Mouse (Mus musculus): ENCODE measurements around the gene Nr2e1.

The Nr2e1 gene

DNA sequence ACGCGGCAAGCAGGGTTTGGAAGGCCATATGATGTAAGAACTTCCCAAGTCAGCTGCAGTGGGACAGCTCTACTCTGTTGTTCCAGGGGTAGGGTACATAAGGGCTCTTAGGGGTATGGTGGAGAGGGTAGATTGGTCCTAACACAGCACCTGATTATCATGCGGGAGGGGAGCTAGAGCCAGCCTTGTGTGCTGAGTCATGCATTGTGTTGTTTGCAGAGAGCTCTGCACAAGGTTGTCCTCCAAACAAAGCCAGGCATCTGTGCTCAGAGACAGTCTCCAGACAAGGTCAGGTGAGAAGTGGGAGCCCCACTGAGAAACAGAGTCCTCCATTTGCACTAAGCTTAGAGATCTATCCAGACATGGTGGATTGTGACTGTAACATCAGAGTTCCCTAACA lies 36.9 kb downstream of the Nr2e1 start:
- DNase-seq (ENCODE audit: low spot score in 2 of 2) = no peak

- DNase-seq (ENCODE audit: low spot score in 2 of 2) = no peak
Observed at GRCm38 (mm10) chr10:42545707-42546503, 37.5 kb downstream of the Nr2e1 start.

- no peak for DNase-seq (ENCODE audit: low spot score in 2 of 2)
Observed at GRCm38 (mm10) chr10:42537571-42538316, 45.7 kb downstream of the Nr2e1 start.

DNA sequence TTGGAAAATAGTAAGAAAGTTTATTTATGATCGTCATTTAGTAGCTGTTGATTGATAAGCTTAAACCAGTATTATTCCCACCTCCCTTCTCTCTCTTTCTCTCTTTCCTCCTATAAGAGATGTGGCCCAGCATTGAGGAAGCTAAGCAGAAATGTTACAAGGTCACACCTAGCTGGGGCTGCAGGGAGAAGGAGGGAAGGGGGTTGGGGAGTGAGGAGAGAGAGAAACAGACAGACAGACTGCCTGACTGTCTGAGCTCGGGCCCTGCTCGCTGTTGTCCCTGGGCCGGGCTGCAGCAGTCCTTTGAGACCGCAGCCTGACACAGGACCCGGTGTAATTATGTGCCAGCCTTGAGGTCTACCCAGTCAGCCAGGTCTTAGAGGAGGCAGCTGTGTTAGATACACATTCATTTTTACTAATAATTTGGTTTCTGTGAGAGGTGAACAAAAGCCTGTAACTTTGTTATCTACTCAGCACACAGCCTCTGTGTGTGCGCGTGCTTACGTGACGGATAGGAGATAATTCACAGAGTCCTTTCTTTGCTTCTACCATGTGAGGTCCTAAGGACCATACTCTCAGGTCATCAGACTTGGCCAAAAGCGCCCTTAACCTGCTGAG lies 49.5 kb downstream of the Nr2e1 start:
- DNase-seq (ENCODE audit: low spot score in 2 of 2) = no peak

DNA sequence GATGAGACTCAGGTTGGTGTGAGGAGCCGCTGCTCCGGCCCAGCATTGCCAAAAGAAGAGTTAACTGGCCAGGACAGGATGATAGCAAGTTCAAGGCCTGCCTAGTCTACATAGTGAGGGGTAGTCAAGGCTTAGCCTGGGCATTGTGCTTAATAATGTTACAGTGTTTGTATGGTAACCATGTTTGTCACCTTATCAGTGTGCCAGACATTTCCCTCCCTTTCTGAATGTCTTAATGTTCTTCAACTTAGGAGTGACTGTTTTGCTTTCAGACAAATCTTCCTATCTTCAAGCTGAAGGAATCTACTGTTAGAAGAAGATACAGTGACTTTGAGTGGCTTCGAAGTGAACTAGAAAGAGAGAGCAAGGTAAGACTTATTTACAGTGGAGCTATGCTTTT lies 57.8 kb downstream of the Nr2e1 start:
- no peak for DNase-seq (ENCODE audit: low spot score in 2 of 2)

DNA sequence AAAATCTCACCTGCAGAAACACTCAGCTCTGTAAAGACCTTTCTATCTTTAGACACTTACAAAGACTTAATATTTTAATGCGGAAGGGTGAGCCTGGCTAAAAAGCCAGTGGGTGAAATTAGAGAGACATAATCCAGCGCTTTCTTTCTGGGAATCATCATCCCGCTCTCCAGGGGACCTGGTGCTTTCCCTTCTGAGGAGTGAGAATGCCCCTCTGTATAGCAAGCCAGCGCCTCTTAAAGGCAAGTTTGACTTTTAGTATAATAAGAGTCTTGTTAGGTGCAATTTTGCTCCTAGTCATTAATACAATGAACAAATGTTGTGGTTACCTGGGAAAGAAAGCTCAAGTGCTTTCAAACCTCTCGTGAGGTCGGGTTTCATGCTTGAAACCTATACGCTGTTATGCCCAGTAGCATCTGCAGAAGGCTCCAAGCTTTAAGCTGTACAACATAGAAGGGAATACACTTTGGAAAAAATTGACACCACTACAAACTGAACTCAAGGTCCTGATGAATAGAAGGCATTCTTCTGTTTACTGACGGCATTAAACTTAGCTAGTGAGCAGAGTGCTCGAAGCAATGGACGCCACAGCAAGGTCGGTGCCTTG lies 59.8 kb downstream of the Nr2e1 start:
- DNase-seq (ENCODE audit: low spot score in 2 of 2) = no peak

GRCm38 (mm10) chr10:42522912-42523311 lies 60.5 kb downstream of the Nr2e1 start:
- no peak for DNase-seq (ENCODE audit: low spot score in 2 of 2)

DNA sequence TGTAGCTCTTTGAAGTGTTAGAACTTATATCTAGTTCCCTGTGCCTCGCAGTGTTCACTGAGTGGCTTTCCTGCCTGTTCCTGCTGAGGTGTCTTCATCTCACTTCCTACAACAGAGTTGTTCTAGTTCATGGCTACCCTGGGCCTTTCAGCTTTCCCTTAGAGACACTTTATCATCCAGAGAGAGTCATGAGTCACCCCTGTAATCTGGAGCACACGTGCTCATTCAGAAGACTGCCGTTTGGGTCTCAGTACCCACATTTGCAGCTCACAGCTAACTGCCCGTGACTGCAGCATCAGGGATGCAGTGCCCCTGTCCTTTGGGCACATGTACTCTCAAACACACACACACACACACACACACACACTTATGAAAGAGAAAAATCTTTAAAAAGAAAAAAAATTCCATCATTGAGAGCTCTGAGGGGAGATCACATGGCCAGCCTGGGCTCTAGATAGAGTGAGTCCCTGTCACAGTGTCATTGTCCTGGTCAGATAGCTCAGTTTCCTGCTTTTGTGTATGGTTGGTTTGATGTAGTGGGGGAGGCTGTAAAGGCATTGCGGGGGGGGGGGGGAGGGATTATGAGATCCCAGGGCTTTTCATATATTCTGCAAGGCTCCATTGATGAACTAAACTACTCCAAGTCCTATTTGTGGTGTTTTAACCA lies 62.0 kb downstream of the Nr2e1 start:
- no peak for DNase-seq (ENCODE audit: low spot score in 2 of 2)

DNA sequence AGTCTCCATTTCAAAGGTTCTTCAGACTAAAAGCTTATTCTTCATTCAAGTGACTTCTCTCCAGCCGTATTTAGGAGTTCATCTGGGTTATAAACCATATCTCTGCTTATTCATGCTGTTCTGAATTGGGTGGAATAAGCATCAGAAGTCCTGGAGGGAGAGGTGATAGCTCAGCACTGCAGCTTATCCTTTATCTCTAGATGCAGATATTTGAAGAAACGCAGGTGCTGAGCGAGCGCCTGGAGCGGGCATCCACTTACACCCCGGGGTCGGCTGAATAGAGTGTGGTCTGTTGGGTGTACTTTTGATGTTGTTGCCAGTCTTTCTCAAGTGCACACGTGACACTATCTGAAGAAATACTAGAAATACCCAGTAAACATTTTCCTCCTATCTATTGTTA lies 65.1 kb downstream of the Nr2e1 start:
- DNase-seq (ENCODE audit: low spot score in 2 of 2) = no peak

DNA sequence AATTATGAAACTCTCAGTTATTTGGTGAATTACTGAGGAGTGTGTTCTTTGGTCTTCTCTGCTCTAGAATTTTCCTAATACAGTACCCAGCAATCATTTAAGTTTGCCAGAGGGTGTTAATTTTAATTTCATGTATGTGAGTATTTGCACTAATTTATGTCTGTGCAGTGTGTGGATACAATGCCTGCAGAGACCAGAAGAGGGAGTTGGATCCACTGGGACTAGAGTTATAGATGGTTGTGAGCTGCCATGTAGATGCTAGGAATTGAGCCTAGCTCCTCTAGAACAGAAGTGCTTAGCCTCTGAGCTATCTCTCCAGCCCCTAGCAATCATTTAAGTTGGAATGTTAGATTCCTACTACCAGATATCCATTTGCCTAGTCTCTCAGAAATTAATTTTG lies 69.3 kb downstream of the Nr2e1 start:
- DNase-seq (ENCODE audit: low spot score in 2 of 2) = no peak

Measured in urinary bladder, adult 18-20 months (tissue).